Mouse (Mus musculus): ENCODE results near the gene Nucks1. TPM values are rescaled to one million over a fixed set of nuclear protein-coding genes. Genes with fewer than 3 reads are reported as not detected.

The Nucks1 gene
- total RNA-seq, 1 experiment from 2014 or later: 411 TPM

Other genes starting within 250 kb of the Nucks1 start
- gene Rab7b, start 221.8 kb upstream of the Nucks1 start, total RNA-seq (2017): 10.5 and 11.4 TPM in 2 replicates
- gene Slc26a9, start 166.5 kb upstream of the Nucks1 start, total RNA-seq (2017): not detected in 2 replicates
- not detected in 2 replicates for gene Pm20d1, start 113.2 kb upstream of the Nucks1 start, total RNA-seq (2017)
- gene Slc41a1, start 83.0 kb upstream of the Nucks1 start, total RNA-seq (2017): 6.7 and 7.8 TPM in 2 replicates
- 20.0 and 27.5 TPM in 2 replicates for gene Rab29, start 43.3 kb upstream of the Nucks1 start, total RNA-seq (2017)
- gene Slc45a3, start 52.4 kb downstream of the Nucks1 start, total RNA-seq (2017): 9.8 and 10.6 TPM in 2 replicates
- 86.9 and 112 TPM in 2 replicates for gene Elk4, start 97.1 kb downstream of the Nucks1 start, total RNA-seq (2017)
- 0.63 and 5.5 TPM in 2 replicates for gene Mfsd4a, start 157.5 kb downstream of the Nucks1 start, total RNA-seq (2017)
- 0.73 and 2.0 TPM in 2 replicates for gene Cdk18, start 229.2 kb downstream of the Nucks1 start, total RNA-seq (2017)

Data from common myeloid progenitor, adult 5-6 weeks (primary cell).